Mouse (Mus musculus): Measurements from ENCODE around the gene Car1. TPM values are rescaled to one million over a fixed set of nuclear protein-coding genes. Genes with fewer than 3 reads are reported as not detected.
"Not testable (repeated sequence)": the region's sequence is repeated elsewhere in the genome, so short reads cannot be mapped to it uniquely, and the experiment has no call there.

The Car1 gene
- polyA plus RNA-seq, 1 experiment, result 2.6 TPM

DNA sequence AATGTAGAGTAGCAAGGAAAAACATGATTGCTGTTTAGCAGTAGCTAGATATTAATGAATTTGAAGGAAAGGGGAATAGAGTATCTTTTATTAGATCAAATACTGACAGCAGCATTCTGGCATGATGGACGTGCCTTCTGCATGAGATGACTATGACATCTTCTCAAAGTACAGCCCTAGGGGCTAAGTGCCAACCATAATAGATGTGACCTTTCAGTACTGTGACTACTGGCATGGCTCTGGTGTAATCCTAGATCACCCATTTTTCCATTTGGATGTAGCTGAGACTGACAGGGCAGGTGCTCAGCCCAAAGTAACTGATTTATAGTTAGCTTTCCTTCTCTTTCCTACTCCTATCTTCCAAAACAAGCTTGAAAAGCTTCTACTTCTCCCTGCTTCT is 20.6 kb downstream of the Car1 start:
- no peaks in the 10 kb centered on the region for H3K9me3 ChIP-seq (ENCODE audit: control insufficient read depth, low read length)

GRCm38 (mm10) chr3:14787136-14787535 is 21.0 kb downstream of the Car1 start:
- Histone ChIP-seq H3K4me1 (ENCODE audit: control insufficient read depth) (no peaks in the 10 kb centered on the region), H3K36me3 (ENCODE audit: control insufficient read depth) (no peaks in the 10 kb centered on the region), H3K9me3 (ENCODE audit: control insufficient read depth, low read length) (no peaks in the 10 kb centered on the region), H3K4me3 (replicated peaks) (no peak overlapping the region), H3K27me3 (ENCODE audit: control insufficient read depth) (no peaks in the 10 kb centered on the region)
- TF ChIP-seq GATA1 (IDR thresholded peaks at IDR 0.05; ENCODE audit: low read length) (no peak), TAL1 (IDR thresholded peaks at IDR 0.05; ENCODE audit: low read length) (no peak)

More for the DNA sequence above, 20.6 kb downstream of the Car1 start:
- Histone ChIP-seq H3K36me3 (ENCODE audit: control insufficient read depth) (no peaks in the 10 kb centered on the region), H3K27me3 (ENCODE audit: control insufficient read depth) (no peaks in the 10 kb centered on the region), H3K4me3 (replicated peaks) (no peak overlapping the region), H3K4me1 (ENCODE audit: control insufficient read depth) (no peaks in the 10 kb centered on the region)
- TF ChIP-seq GATA1 (IDR thresholded peaks at IDR 0.05; ENCODE audit: low read length), result no peak
- TF ChIP-seq TAL1 (IDR thresholded peaks at IDR 0.05; ENCODE audit: low read length), result no peak

DNA sequence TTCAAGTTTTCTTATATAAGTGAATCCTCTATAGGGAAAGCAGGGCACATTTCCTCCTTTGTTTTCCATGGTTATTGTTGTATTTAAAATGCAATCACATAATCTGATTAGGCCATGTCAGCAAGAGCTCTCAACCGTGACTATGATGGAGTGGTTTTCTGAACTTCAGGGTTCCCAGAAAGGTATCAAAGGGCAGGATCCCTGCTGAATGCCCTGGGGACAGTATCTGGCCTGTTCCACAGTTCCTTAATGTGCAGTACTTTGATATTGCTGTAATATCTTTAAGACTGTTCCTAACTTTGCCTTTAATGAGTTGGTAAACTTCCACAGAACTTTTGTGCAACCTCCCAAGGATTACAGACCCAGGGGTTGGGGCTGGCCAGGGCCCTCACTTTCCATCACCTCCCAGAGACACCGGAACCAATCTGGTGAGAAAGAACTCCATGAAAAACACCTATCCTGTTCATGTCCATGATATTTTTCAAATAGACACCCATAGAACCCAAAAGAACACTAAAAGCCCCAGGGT is 21.6 kb downstream of the Car1 start:
- no peaks in the 10 kb centered on the region for H3K27me3 ChIP-seq (ENCODE audit: control insufficient read depth)
- H3K4me3 ChIP-seq (replicated peaks), result no peak overlapping the region
- no peaks in the 10 kb centered on the region for H3K36me3 ChIP-seq (ENCODE audit: control insufficient read depth)
- H3K9me3 ChIP-seq (ENCODE audit: control insufficient read depth, low read length), result no peaks in the 10 kb centered on the region
- TF ChIP-seq GATA1 (IDR thresholded peaks at IDR 0.05; ENCODE audit: low read length), result no peak
- no peak for TF ChIP-seq TAL1 (IDR thresholded peaks at IDR 0.05; ENCODE audit: low read length)
- H3K4me1 ChIP-seq (ENCODE audit: control insufficient read depth), result no peaks in the 10 kb centered on the region

DNA sequence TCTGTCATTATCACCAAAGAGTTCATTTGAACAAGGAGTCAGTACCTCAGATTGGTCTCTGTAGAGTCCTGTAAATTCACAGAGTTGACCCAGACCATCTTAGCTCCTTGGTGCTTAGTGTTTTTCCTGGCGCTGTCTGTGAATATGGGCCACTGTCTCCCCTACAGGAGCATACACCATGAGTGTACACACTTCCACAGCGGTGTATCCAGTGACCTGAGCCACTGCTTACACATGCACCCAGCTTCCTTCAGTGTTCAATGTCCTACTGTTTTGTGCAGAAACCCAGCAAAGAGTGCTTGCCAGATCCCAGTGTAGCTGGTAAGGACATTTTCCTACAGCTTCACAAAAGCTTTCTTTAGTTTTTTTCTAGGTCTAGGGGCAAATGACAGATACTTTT is 22.8 kb downstream of the Car1 start:
- H3K9me3 ChIP-seq (ENCODE audit: control insufficient read depth, low read length), result no peaks in the 10 kb centered on the region
- no peak overlapping the region for H3K4me3 ChIP-seq (replicated peaks)
- TF ChIP-seq TAL1 (IDR thresholded peaks at IDR 0.05; ENCODE audit: low read length), result no peak
- no peak for TF ChIP-seq GATA1 (IDR thresholded peaks at IDR 0.05; ENCODE audit: low read length)
- no peaks in the 10 kb centered on the region for H3K36me3 ChIP-seq (ENCODE audit: control insufficient read depth)
- H3K4me1 ChIP-seq (ENCODE audit: control insufficient read depth), result no peaks in the 10 kb centered on the region
- no peaks in the 10 kb centered on the region for H3K27me3 ChIP-seq (ENCODE audit: control insufficient read depth)

DNA sequence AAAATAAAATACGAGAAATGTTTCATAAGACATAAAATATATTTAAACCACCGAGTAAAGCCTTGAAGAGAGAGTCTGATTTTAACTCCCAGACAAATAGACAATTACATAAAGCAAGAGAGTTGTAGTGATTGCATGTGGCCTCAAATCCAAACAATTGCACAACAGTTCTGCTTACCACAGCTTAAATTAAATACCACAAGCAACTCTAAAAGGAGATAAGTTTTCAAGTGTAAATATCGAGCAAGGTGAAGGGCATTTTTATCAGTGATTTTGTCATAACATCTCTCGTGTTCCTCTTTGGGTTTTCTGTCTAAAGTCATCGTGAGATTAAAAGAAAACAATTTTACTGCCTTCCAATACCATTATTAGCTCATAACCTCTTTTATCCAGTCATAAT is 25.0 kb downstream of the Car1 start:
- H3K36me3 ChIP-seq (ENCODE audit: control insufficient read depth); H3K27me3 ChIP-seq (ENCODE audit: control insufficient read depth); H3K9me3 ChIP-seq (ENCODE audit: control insufficient read depth, low read length): not testable (repeated sequence)

GRCm38 (mm10) chr3:14782365-14782764 is 25.8 kb downstream of the Car1 start:
- H3K36me3 ChIP-seq (ENCODE audit: control insufficient read depth); H3K4me1 ChIP-seq (ENCODE audit: control insufficient read depth); H3K27me3 ChIP-seq (ENCODE audit: control insufficient read depth); H3K9me3 ChIP-seq (ENCODE audit: control insufficient read depth, low read length); H3K4me3 ChIP-seq (replicated peaks): not testable (repeated sequence)

More for the DNA sequence above, 25.0 kb downstream of the Car1 start:
- H3K4me1 ChIP-seq (ENCODE audit: control insufficient read depth); H3K4me3 ChIP-seq (replicated peaks): not testable (repeated sequence)

GRCm38 (mm10) chr3:14780212-14780611 is 28.0 kb downstream of the Car1 start:
- Histone ChIP-seq H3K27me3 (ENCODE audit: control insufficient read depth) (no peaks in the 10 kb centered on the region), H3K36me3 (ENCODE audit: control insufficient read depth) (no peaks in the 10 kb centered on the region), H3K4me3 (replicated peaks) (no peak overlapping the region), H3K9me3 (ENCODE audit: control insufficient read depth, low read length) (no peaks in the 10 kb centered on the region), H3K4me1 (ENCODE audit: control insufficient read depth) (no peaks in the 10 kb centered on the region)
- TF ChIP-seq TAL1 (IDR thresholded peaks at IDR 0.05; ENCODE audit: low read length) (no peak), GATA1 (IDR thresholded peaks at IDR 0.05; ENCODE audit: low read length) (no peak)

- not testable (repeated sequence) for H3K9me3 ChIP-seq (ENCODE audit: control insufficient read depth, low read length); H3K4me3 ChIP-seq (replicated peaks); H3K4me1 ChIP-seq (ENCODE audit: control insufficient read depth); H3K27me3 ChIP-seq (ENCODE audit: control insufficient read depth); H3K36me3 ChIP-seq (ENCODE audit: control insufficient read depth)
Observed at GRCm38 (mm10) chr3:14776497-14777162, 31.5 kb downstream of the Car1 start.

- H3K27me3 ChIP-seq (ENCODE audit: control insufficient read depth); H3K36me3 ChIP-seq (ENCODE audit: control insufficient read depth); H3K9me3 ChIP-seq (ENCODE audit: control insufficient read depth, low read length); H3K4me3 ChIP-seq (replicated peaks); H3K4me1 ChIP-seq (ENCODE audit: control insufficient read depth): not testable (repeated sequence)
Observed at GRCm38 (mm10) chr3:14774539-14774938, 33.6 kb downstream of the Car1 start.

DNA sequence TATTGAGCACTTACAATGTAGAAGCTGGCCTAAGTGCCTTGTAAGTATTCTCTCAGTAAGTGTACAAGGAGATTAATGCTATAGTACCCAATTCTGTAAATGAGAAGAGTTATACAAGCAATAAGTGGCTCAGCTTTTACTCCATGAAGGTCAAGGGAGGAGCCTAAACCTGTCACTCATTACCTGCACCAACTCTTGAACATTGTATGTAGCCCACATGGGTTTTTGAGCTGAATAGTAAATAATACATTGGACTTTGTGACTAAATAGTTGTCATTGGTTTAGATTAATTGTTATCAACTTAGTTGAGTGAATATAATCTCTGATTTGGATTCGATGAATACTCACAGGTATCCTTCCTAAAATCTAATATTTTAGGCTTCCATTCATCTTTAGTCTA is 35.7 kb downstream of the Car1 start:
- not testable (repeated sequence) for H3K36me3 ChIP-seq (ENCODE audit: control insufficient read depth); H3K4me1 ChIP-seq (ENCODE audit: control insufficient read depth); H3K4me3 ChIP-seq (replicated peaks); H3K27me3 ChIP-seq (ENCODE audit: control insufficient read depth); H3K9me3 ChIP-seq (ENCODE audit: control insufficient read depth, low read length)
